Mouse (Mus musculus) hindbrain, postnatal 0 days (tissue): ENCODE measurements around the gene 4931440F15Rik. TPM values are rescaled to one million over a fixed set of nuclear protein-coding genes. Genes with fewer than 3 reads are reported as not detected.

Experiments
- ATAC-seq: fragments of 200-750 bp; cut with Nextera tagmentation; 2 replicates; pipeline ENCODE4 v1.8.0; 2017; ENCODE audit warnings: mild to moderate bottlenecking, moderate TSS enrichment, moderate library complexity
- DNase-seq: peaks from one replicate; pipeline ENCODE4 v3.0.0-alpha.2; 2015; ENCODE audit warnings: low spot score
- H3K27ac ChIP-seq: fragments of 300-500 bp; sonication (generic); 2 replicates; pipeline ENCODE4 v1.5.1; 2014; ENCODE audit warnings: mild to moderate bottlenecking
- H3K27me3 ChIP-seq: fragments of 300-500 bp; sonication (generic); 2 replicates; pipeline ENCODE4 v1.6.1; 2014; ENCODE audit warnings: low read length, mixed read lengths; ENCODE audit not compliant: insufficient read depth
- H3K36me3 ChIP-seq: fragments of 300-500 bp; sonication (generic); 2 replicates; pipeline ENCODE4 v1.6.1; 2014; ENCODE audit warnings: low read length, mixed read lengths; ENCODE audit not compliant: insufficient read depth
- H3K4me1 ChIP-seq: fragments of 300-500 bp; sonication (generic); 2 replicates; pipeline ENCODE4 v1.6.1; 2014; ENCODE audit warnings: antibody characterized with exemption, low read length, mixed read lengths; ENCODE audit not compliant: insufficient read depth
- H3K4me2 ChIP-seq: fragments of 300-500 bp; sonication (generic); 2 replicates; pipeline ENCODE4 v1.6.1; 2014; ENCODE audit warnings: low read depth, mild to moderate bottlenecking, low read length, moderate library complexity, mixed read lengths
- H3K4me3 ChIP-seq: fragments of 300-500 bp; sonication (generic); 2 replicates; pipeline ENCODE4 v1.5.1; 2014; ENCODE audit warnings: low read length
- H3K9ac ChIP-seq: fragments of 300-500 bp; sonication (generic); replicated peaks from 2 replicates; pipeline ENCODE4 v1.6.1; 2014; ENCODE audit warnings: mild to moderate bottlenecking, low read length, moderate library complexity, mixed read lengths
- H3K9me3 ChIP-seq: fragments of 300-500 bp; sonication (generic); 2 replicates; pipeline ENCODE4 v1.6.1; 2016; ENCODE audit warnings: low read length, mixed read lengths
- CTCF ChIP-seq: IDR thresholded peaks from 2 replicates; pipeline ENCODE4 v1.5.1; 2016; ENCODE audit warnings: antibody characterized with exemption, control low read depth, low read depth
- WGBS: fragments of 180-500 bp; shearing (Covaris S2); extraction: QIAGEN DNeasy Blood & Tissue Kit; methylation state at CpG from one replicate; pipeline ENCODE4 v1.1.7; 2014; 5-methylcytosine and 5-hydroxymethylcytosine counted together
- polyA plus RNA-seq: library from polyadenylated mRNA; unstranded; fragments of >200 nt; fragmentation: Nextera tagmentation; extraction: Ambion mirVana; gene quantifications from 2 replicates; pipeline ENCODE4 v1.2.1, GENCODE M21; 2015
- total RNA-seq: library from RNA; depleted of rRNA; stranded (reverse); fragments of >200 nt; gene quantifications from 2 replicates; pipeline ENCODE4 v1.2.3, GENCODE M21; 2014

The 4931440F15Rik gene
- total and polyA plus RNA-seq, 2 experiments from 2014 or later, result 0.38 to 0.63 TPM

DNA sequence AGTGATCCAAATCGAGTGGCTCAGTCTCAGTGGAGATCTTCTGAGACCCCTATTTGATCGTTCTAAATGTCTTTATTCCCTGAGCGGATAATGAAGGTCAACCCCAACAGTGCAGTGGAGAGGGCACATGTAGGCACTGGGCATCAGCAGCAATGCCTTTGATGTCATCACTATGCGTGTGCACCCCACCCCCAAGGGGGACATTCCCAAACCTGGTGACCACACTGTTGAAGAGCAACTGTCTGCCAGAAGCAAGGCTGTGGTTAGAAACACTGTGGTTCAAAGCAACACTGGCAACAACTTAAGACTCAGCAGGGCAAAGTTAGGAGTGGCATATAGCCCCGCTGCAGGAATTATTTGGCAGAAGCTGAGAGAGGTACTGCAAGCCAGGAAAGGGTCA, 18.1 kb downstream of the 4931440F15Rik start:
- Histone ChIP-seq H3K4me2 (no peak overlapping the region), H3K4me3 (no peak overlapping the region), H3K9me3 (no peaks in the 10 kb centered on the region), H3K27ac (no peak overlapping the region), H3K27me3 (no peaks in the 10 kb centered on the region), H3K9ac (no peak overlapping the region), H3K4me1 (no peaks in the 10 kb centered on the region; the same call in none of the 2 replicates), H3K36me3 (no peaks in the 10 kb centered on the region)
- DNase-seq, result no peak
- TF ChIP-seq CTCF, result no peak
- ATAC-seq, result no peak
- 69% methylated on average over 5 of the region's 5 CpGs for WGBS

DNA sequence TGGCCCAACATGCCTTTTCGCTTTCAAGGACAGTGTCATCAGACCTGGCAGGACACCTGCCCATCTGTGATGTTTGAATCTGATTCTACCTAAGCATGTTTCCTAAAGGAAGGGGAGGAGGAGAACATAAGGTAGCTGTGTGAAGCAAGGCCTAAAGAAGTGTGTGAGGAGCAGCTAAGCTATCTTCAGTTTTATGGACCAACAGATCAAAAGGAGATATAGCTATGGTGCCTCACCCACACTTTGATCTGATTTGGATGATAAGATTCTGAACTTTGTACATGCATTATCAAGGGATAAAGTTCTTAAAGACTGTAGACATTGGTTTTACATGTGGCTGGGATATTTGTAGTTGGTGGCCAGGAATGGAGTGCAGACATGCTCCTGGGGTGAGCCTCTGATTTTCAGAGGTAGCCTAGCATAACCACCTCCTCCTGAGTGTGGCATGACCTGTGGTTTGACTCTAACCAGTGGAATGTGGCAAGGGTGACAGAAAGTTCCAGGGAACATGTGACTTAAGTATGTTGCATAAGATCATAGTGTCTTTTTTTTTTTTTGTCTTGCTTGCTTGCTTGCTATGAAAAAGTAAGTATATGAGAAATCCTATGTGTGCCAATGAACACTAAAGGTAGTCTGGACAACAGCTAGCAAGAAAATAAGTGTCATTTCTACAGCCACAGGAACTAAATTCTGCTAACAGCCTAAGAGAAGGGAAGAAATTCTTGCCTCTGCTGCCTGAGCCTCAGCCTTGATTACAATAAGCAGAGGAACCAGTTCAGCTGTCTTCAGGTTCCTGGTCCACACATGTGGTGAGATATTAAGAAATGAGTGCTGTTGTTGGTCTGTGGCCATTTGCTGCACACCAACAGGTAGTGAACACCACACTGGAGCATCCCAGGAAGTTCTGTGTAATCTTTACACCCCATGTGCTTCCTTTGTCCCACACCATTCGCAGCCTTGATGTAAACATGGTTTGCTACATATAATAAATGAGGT, 23.7 kb downstream of the 4931440F15Rik start:
- Histone ChIP-seq H3K4me2 (no peak overlapping the region), H3K4me1 (no peaks in the 10 kb centered on the region), H3K4me3 (no peak overlapping the region), H3K9ac (no peak overlapping the region), H3K9me3 (no peaks in the 10 kb centered on the region), H3K27me3 (no peaks in the 10 kb centered on the region), H3K27ac (no peak overlapping the region), H3K36me3 (no peaks in the 10 kb centered on the region)
- no peak for TF ChIP-seq CTCF
- ATAC-seq, result no peak
- DNase-seq, result no peak
- 89% methylated on average over 2 of the region's 2 CpGs for WGBS

DNA sequence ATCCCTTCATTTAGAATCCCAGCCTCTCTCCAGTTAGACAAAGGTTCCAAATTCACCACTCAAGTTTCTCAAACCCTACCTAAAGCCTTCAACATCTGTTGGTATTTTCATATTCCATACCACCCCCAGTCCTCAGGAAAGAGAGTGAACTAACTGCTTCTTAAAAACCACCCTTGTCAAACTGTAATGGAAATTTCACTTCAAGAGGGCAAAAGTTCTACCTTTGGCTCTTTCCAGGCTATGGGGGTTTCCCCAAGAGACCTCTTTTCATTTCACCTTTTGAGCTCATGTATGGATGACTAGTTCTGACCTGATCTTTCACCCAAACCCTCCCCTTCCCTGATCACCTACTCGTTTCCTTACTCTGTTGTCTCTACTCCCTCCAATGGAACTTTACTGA, 25.6 kb downstream of the 4931440F15Rik start:
- no peak overlapping the region for H3K27ac ChIP-seq
- no peak overlapping the region for H3K9ac ChIP-seq
- H3K9me3 ChIP-seq, result no peaks in the 10 kb centered on the region
- H3K27me3 ChIP-seq, result no peaks in the 10 kb centered on the region
- ATAC-seq (no peak), DNase-seq (no peak)
- H3K4me2 ChIP-seq, result no peak overlapping the region
- TF ChIP-seq CTCF, result no peak
- no peaks in the 10 kb centered on the region for H3K36me3 ChIP-seq
- H3K4me1 ChIP-seq, result no peaks in the 10 kb centered on the region
- no peak overlapping the region for H3K4me3 ChIP-seq
- whole genome bisulfite sequencing, result 71% methylated on average over 1 of the region's 1 CpGs

DNA sequence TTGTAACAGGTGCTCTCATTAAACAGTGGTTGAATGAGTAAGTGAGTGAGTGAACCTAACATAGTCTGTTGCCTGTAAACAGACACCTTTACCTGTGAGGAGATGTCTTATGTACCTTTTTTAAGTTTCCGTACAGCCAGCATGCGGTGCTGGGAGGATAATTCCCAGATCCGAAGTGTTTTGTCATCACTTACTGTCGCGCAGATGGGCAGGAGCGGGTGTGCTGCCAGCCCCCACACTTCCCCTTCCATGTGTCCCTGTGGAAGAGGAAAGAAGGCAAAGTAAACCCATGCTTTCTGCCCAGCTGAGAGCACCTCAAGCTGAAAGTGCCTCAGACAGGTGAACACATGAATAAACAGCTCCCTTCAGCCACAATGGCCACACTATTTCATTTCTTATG, 30.4 kb downstream of the 4931440F15Rik start:
- peaks cover 8% of the 10 kb centered on the region; the same call in 1 of the 2 replicates for H3K36me3 ChIP-seq
- no peaks in the 10 kb centered on the region for H3K27me3 ChIP-seq
- 91% methylated on average over 6 of the region's 6 CpGs for WGBS
- no peak overlapping the region for H3K9ac ChIP-seq
- no peak for TF ChIP-seq CTCF
- H3K27ac ChIP-seq, result no peak overlapping the region
- DNase-seq, result no peak
- no peak for ATAC-seq
- no peaks in the 10 kb centered on the region for H3K4me1 ChIP-seq
- no peak overlapping the region for H3K4me3 ChIP-seq
- H3K4me2 ChIP-seq, result no peak overlapping the region
- no peaks in the 10 kb centered on the region for H3K9me3 ChIP-seq

DNA sequence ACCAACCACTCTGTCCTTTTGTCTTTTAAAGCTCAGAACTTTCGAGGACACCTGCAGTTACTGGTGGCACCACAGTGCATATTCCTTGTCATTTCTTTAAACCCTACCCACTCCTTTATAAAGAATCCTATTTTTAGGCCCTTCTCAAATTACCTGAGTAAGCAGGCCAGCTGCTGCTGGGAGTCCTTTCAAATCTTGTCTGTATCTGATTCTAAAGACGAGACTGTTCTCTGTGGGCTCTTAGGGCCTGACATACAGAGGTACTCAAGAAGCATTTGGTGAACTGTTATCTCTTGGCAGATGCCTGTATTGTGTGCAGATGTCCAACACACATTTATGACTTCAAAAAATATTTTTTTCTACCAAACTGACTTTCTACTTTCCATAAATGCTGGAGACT, 31.0 kb downstream of the 4931440F15Rik start:
- no peak for TF ChIP-seq CTCF
- peaks cover 8% of the 10 kb centered on the region; the same call in 1 of the 2 replicates for H3K36me3 ChIP-seq
- no peak overlapping the region for H3K4me2 ChIP-seq
- 62% methylated on average over 2 of the region's 2 CpGs for WGBS
- H3K4me3 ChIP-seq, result no peak overlapping the region
- H3K9ac ChIP-seq, result no peak overlapping the region
- no peak for DNase-seq
- H3K9me3 ChIP-seq, result no peaks in the 10 kb centered on the region
- ATAC-seq, result no peak
- no peaks in the 10 kb centered on the region for H3K4me1 ChIP-seq
- no peak overlapping the region for H3K27ac ChIP-seq
- H3K27me3 ChIP-seq, result no peaks in the 10 kb centered on the region

DNA sequence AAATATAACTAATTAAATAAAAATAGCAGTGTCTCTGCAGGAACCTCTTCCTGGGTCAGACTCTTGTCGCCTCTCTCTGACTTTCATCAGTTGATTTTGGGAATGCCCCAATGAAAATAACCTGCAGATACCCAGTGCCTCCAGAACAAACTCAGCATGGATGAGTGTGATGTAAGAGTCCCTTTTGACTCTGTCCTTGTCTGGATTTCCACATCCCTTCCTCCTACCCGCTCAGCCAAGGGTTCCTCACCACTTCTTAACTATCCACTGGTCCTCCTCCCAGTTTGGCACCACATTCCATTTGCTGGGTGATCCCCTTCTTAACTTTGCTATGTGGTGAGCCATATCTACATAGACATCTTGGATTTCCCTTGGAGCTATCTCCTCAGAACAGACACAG, 34.7 kb downstream of the 4931440F15Rik start:
- DNase-seq, result no peak
- WGBS, result 84% methylated on average over 2 of the region's 2 CpGs
- Histone ChIP-seq H3K27ac (no peak overlapping the region), H3K4me3 (no peak overlapping the region), H3K4me1 (peaks cover 8% of the 10 kb centered on the region; the same call in 1 of the 2 replicates), H3K9me3 (no peaks in the 10 kb centered on the region), H3K9ac (no peak overlapping the region), H3K27me3 (no peaks in the 10 kb centered on the region), H3K4me2 (no peak overlapping the region), H3K36me3 (peaks cover 8% of the 10 kb centered on the region; the same call in 1 of the 2 replicates)
- TF ChIP-seq CTCF, result no peak
- no peak for ATAC-seq
